In genomic region chr4:109930445-109930844, GRCm38 (mm10) we compare ENCODE assay signal across 11 mouse cellular contexts. TPM values are rescaled to one million over a fixed set of nuclear protein-coding genes. Genes with fewer than 3 reads are reported as not detected.
A peak's percentile ranks its signal among the peaks of the same experiment; 100 is the strongest.
DNase-seq lines count a peak whose midpoint lies in the region; ATAC-seq and TF ChIP-seq lines count a peak whose summit lies in the region.
"Had no signal": no experiment of that assay in that cellular context is flagged by ENCODE, and none has a peak within 500 bp of the region (broad histone marks: within the 10 kb centered on the region; RNA-seq: fewer than 3 reads in every experiment).

No protein-coding gene starts in this region.

- H3K4me2 ChIP-seq in forebrain, postnatal 0 days (ENCODE audit: low read depth) = no peak overlapping the region
- H3K4me2 ChIP-seq in forebrain, embryonic 11.5 days (ENCODE audit: low read depth, low read length, severe bottlenecking) = no peak overlapping the region
- no peak overlapping the region for H3K4me2 ChIP-seq in liver, embryonic 14.5 days (ENCODE audit: low read depth)
- no peak overlapping the region for H3K4me2 ChIP-seq in midbrain, embryonic 11.5 days
- H3K4me2 ChIP-seq: limb, embryonic 13.5 days; neural tube, embryonic 15.5 days had no signal

- no peak for TF ChIP-seq EP300 in liver, embryonic 14.5 days (IDR thresholded peaks at IDR 0.05; ENCODE audit: low read depth)

- no peaks in the 10 kb centered on the region for H3K4me1 ChIP-seq in forebrain, postnatal 0 days (ENCODE audit: insufficient read depth)
- H3K4me1 ChIP-seq in forebrain, embryonic 11.5 days (replicated peaks; ENCODE audit: control insufficient read depth, insufficient read depth, low read length) = no peaks in the 10 kb centered on the region
- no peaks in the 10 kb centered on the region for H3K4me1 ChIP-seq in liver, embryonic 14.5 days (replicated peaks; ENCODE audit: control insufficient read depth in 2 of 2, insufficient read depth in 2 of 2, low read length in 1 of 2)
- H3K4me1 ChIP-seq in midbrain, embryonic 11.5 days (ENCODE audit: control insufficient read depth, insufficient read depth, low read length) = no peaks in the 10 kb centered on the region
- H3K4me1 ChIP-seq: limb, embryonic 13.5 days; neural tube, embryonic 15.5 days had no signal

- H3K27ac ChIP-seq in forebrain, postnatal 0 days (ENCODE audit: low read depth, low read length) = no peak overlapping the region
- H3K27ac ChIP-seq in forebrain, embryonic 11.5 days (ENCODE audit: low read depth, low read length) = no peak overlapping the region
- H3K27ac ChIP-seq in liver, embryonic 14.5 days = no peak overlapping the region
- H3K27ac ChIP-seq in midbrain, embryonic 11.5 days (ENCODE audit: low read depth, low read length) = no peak overlapping the region
- H3K27ac ChIP-seq: limb, embryonic 13.5 days; neural tube, embryonic 15.5 days had no signal

- no peaks in the 10 kb centered on the region for H3K36me3 ChIP-seq in forebrain, postnatal 0 days (ENCODE audit: insufficient read depth)
- H3K36me3 ChIP-seq in forebrain, embryonic 11.5 days (ENCODE audit: control insufficient read depth, insufficient read depth, low read length) = no peaks in the 10 kb centered on the region
- no peaks in the 10 kb centered on the region for H3K36me3 ChIP-seq in liver, embryonic 14.5 days (replicated peaks; ENCODE audit: control insufficient read depth, insufficient read depth, low read depth)
- no peaks in the 10 kb centered on the region for H3K36me3 ChIP-seq in midbrain, embryonic 11.5 days (ENCODE audit: control insufficient read depth, insufficient read depth, low read length)

- H3K27me3 ChIP-seq in forebrain, postnatal 0 days (ENCODE audit: insufficient read depth, low read length) = no peaks in the 10 kb centered on the region
- no peaks in the 10 kb centered on the region for H3K27me3 ChIP-seq in forebrain, embryonic 11.5 days (ENCODE audit: control insufficient read depth, insufficient read depth, low read length)
- H3K27me3 ChIP-seq in liver, embryonic 14.5 days (ENCODE audit: control insufficient read depth, insufficient read depth, low read length) = no peaks in the 10 kb centered on the region
- H3K27me3 ChIP-seq in midbrain, embryonic 11.5 days (ENCODE audit: control insufficient read depth, insufficient read depth, low read length) = no peaks in the 10 kb centered on the region
- H3K27me3 ChIP-seq: limb, embryonic 13.5 days; neural tube, embryonic 15.5 days had no signal

- WGBS in forebrain, postnatal 0 days = 97% methylated on average over 1 of the region's 1 CpGs
- WGBS in forebrain, embryonic 11.5 days = 95% methylated on average over 1 of the region's 1 CpGs
- WGBS in liver, embryonic 14.5 days (ENCODE audit: insufficient replicate concordance) = 86% methylated on average over 1 of the region's 1 CpGs
- WGBS in midbrain, embryonic 11.5 days = 100% methylated on average over 1 of the region's 1 CpGs

- no peak for ATAC-seq in forebrain, postnatal 0 days
- ATAC-seq in forebrain, embryonic 11.5 days (replicated peaks; ENCODE audit: low FRiP score) = no peak
- ATAC-seq in liver, embryonic 14.5 days (ENCODE audit: insufficient read depth) = no peak
- no peak for ATAC-seq in midbrain, embryonic 11.5 days (ENCODE audit: low FRiP score)
- ATAC-seq in cerebellum, adult (ENCODE audit: insufficient number of reproducible peaks, low FRiP score, low TSS enrichment) = no peak

- no peak for DNase-seq in forebrain, postnatal 0 days
- no peak for DNase-seq in forebrain, embryonic 11.5 days (ENCODE audit: low spot score)
- DNase-seq in 3T3-L1 (ENCODE audit: low read depth, low spot score) (peak; percentile 22), MEL-GATA-1-ER (ENCODE audit: extremely low read depth, low read depth) (peak; percentile 15), adipocyte (ENCODE audit: low spot score) (no peak)
- peak; percentile 4 to 20 (median 4) for DNase-seq in liver, embryonic 14.5 days (ENCODE audit: low read depth in 3 of 3, low spot score in 3 of 3)
- DNase-seq in midbrain, embryonic 11.5 days (ENCODE audit: low spot score, missing footprints) = no peak
- DNase-seq: gastrocnemius, postnatal 10 days had no signal

- H3K9ac ChIP-seq in forebrain, postnatal 0 days = no peak overlapping the region
- H3K9ac ChIP-seq in forebrain, embryonic 11.5 days (ENCODE audit: low read length) = no peak overlapping the region
- H3K9ac ChIP-seq in liver, embryonic 14.5 days (replicated peaks) = no peak overlapping the region
- no peak overlapping the region for H3K9ac ChIP-seq in midbrain, embryonic 11.5 days (ENCODE audit: low read length)
- H3K9ac ChIP-seq: limb, embryonic 13.5 days; neural tube, embryonic 15.5 days had no signal

- TF ChIP-seq CTCF in forebrain, postnatal 0 days (IDR thresholded peaks at IDR 0.05; ENCODE audit: low read depth) = peak; percentile 30; the same call in 1 of the 2 replicates
- TF ChIP-seq CTCF in liver, embryonic 14.5 days (IDR thresholded peaks at IDR 0.05; ENCODE audit: low read depth) = peak; percentile 53

- no peak overlapping the region for H3K4me3 ChIP-seq in forebrain, postnatal 0 days (ENCODE audit: low read depth, low read length)
- H3K4me3 ChIP-seq in forebrain, embryonic 11.5 days (ENCODE audit: low read depth, low read length) = no peak overlapping the region
- no peak overlapping the region for H3K4me3 ChIP-seq in liver, embryonic 14.5 days (ENCODE audit: insufficient read depth in 1 of 2, low read depth in 2 of 2, low read length in 2 of 2)
- no peak overlapping the region for H3K4me3 ChIP-seq in midbrain, embryonic 11.5 days (ENCODE audit: low read depth, low read length)
- H3K4me3 ChIP-seq: limb, embryonic 13.5 days; neural tube, embryonic 15.5 days had no signal

- H3K9me3 ChIP-seq in forebrain, postnatal 0 days (ENCODE audit: low read length) = no peaks in the 10 kb centered on the region
- H3K9me3 ChIP-seq in forebrain, embryonic 11.5 days (ENCODE audit: control insufficient read depth, low read length) = no peaks in the 10 kb centered on the region
- H3K9me3 ChIP-seq in liver, embryonic 14.5 days (ENCODE audit: control insufficient read depth, low read length) = no peaks in the 10 kb centered on the region
- H3K9me3 ChIP-seq in midbrain, embryonic 11.5 days (ENCODE audit: control insufficient read depth, low read length) = no peaks in the 10 kb centered on the region
- H3K9me3 ChIP-seq: limb, embryonic 13.5 days; neural tube, embryonic 15.5 days had no signal

RNA-seq across cellular contexts. Expression of gene Dmrta2, which starts 47.4 kb away (rescaled TPM):
- total RNA-seq in forebrain, postnatal 0 days (2014; rRNA removed) = 6.3 and 7.3 TPM in 2 replicates
- 0.87 and 1.4 TPM in 2 replicates for polyA plus RNA-seq in forebrain, postnatal 0 days (2015; fragmentation: Nextera tagmentation; extraction: Ambion mirVana)
- 12.5 and 16.9 TPM in 2 replicates for polyA plus RNA-seq in forebrain, embryonic 11.5 days (2014; fragmentation: Nextera tagmentation; extraction: Ambion mirVana)
- polyA plus RNA-seq in liver, embryonic 14.5 days (2012; rRNA removed) = 0.04 and 0.05 TPM in 2 replicates
- not detected in 2 replicates for polyA plus RNA-seq in liver, embryonic 14.5 days (2014; fragmentation: Nextera tagmentation; extraction: Ambion mirVana)
- 2.9 and 4.4 TPM in 2 replicates for polyA plus RNA-seq in midbrain, embryonic 11.5 days (2014; fragmentation: Nextera tagmentation; extraction: Ambion mirVana)
- polyA plus RNA-seq: neural tube, embryonic 15.5 days had no signal

Comparison
In these comparisons a context has a peak if more than half of its experiments do, and no peak if none do; other contexts are left out.
1. DNase-seq: peak in 3T3-L1 (single experiment), MEL-GATA-1-ER (single experiment) and liver, embryonic 14.5 days (3 of 3); none in forebrain, postnatal 0 days (single experiment), forebrain, embryonic 11.5 days (single experiment), adipocyte (single experiment) and midbrain, embryonic 11.5 days (single experiment).